Mouse (Mus musculus) central nervous system, embryonic 18 days (tissue): ENCODE measurements around the gene Plekhh2. TPM values are rescaled to one million over a fixed set of nuclear protein-coding genes. Genes with fewer than 3 reads are reported as not detected.

Experiments
- polyA plus RNA-seq: library from polyadenylated mRNA; depleted of rRNA; stranded (reverse); fragments of >200 nt; gene quantifications from 2 replicates; pipeline ENCODE4 v1.2.3, GENCODE M21; 2012; rRNA removed

Gene Plekhh2
- polyA plus RNA-seq: 4.1 and 4.5 TPM in 2 replicates

GRCm38 (mm10) chr17:84511682-84512515, at the start of gene Plekhh2:
Plekhh2 (plus strand) TSS chr17:84511895.

GRCm38 (mm10) chr17:84465753-84466608, 45.7 kb upstream of the Plekhh2 start, which contains the start of gene Thada:
Thada (minus strand) TSS chr17:84466205.

GRCm38 (mm10) chr17:84626276-84626856, 114.7 kb downstream of the Plekhh2 start, which contains the start of gene Dync2li1:
Dync2li1 (plus strand) TSS chr17:84626496.

Other genes starting within 250 kb of the Plekhh2 start
- 5.7 TPM in 2 replicates for gene Thada, start 45.7 kb upstream of the Plekhh2 start, polyA plus RNA-seq
- 27.6 and 29.1 TPM in 2 replicates for gene Dync2li1, start 114.6 kb downstream of the Plekhh2 start, polyA plus RNA-seq
- gene Abcg8, start 164.4 kb downstream of the Plekhh2 start, polyA plus RNA-seq: 0.06 and 0.19 TPM in 2 replicates
- 0.76 and 1.1 TPM in 2 replicates for gene Abcg5, start 171.1 kb downstream of the Plekhh2 start, polyA plus RNA-seq